ENCODE assay signal across 8 mouse cellular contexts in genomic region chr15:3979061-3979848, GRCm38 (mm10). TPM values are rescaled to one million over a fixed set of nuclear protein-coding genes. Genes with fewer than 3 reads are reported as not detected.
DNase-seq lines count a peak whose midpoint lies in the region; ATAC-seq and TF ChIP-seq lines count a peak whose summit lies in the region.

Gene Fbxo4 (minus strand): TSS chr15:3979573.

- no peaks in the 10 kb centered on the region for H3K9me3 ChIP-seq in heart, embryonic 13.5 days
- no peaks in the 10 kb centered on the region for H3K9me3 ChIP-seq in kidney, postnatal 0 days (replicated peaks; ENCODE audit: low read length)

- H3K79me2 ChIP-seq in liver, adult 2 months (ENCODE audit: control insufficient read depth, insufficient read depth, low read length) = no peaks in the 10 kb centered on the region

- peak; percentile 89 for ATAC-seq in CD4-positive, CD25-positive, alpha-beta regulatory T cell, adult 4 months
- peak; percentile 80 for ATAC-seq in heart, embryonic 13.5 days (ENCODE audit: extremely low read depth, insufficient number of reproducible peaks, low FRiP score, low TSS enrichment)
- peak; percentile 98 for ATAC-seq in kidney, postnatal 0 days (replicated peaks; ENCODE audit: low FRiP score, low read depth)
- peak; percentile 99 for ATAC-seq in monocyte, adult 5-6 weeks (replicated peaks; ENCODE audit: insufficient number of reproducible peaks, low FRiP score, low TSS enrichment, poor library complexity, severe bottlenecking)

- DNase-seq in fibroblast of lung, adult 2 months (ENCODE audit: low read depth) = peak; percentile 74
- peak; percentile 87 for DNase-seq in kidney, postnatal 0 days (ENCODE audit: low spot score)
- peak; percentile 71 for DNase-seq in liver, adult 2 months (ENCODE audit: extremely low read depth, low read depth, low spot score)
- DNase-seq in spleen, postnatal 4 days (ENCODE audit: low spot score in 2 of 2) = peak; percentile 66 to 84

- TF ChIP-seq POLR2A in liver, adult 2 months (IDR thresholded peaks at IDR 0.05; ENCODE audit: extremely low read depth, insufficient read depth, low read length) = peak; percentile 57; the same call in 1 of the 2 replicates

- H3K9ac ChIP-seq in heart, embryonic 13.5 days = peak within 1 kb of the TSS; percentile 96
- peak within 1 kb of the TSS; percentile 96 for H3K9ac ChIP-seq in kidney, postnatal 0 days (ENCODE audit: low read depth, low read length)
- peak within 1 kb of the TSS; percentile 97 for H3K9ac ChIP-seq in liver, adult 2 months (ENCODE audit: low read depth, low read length)

- H3K4me1 ChIP-seq in brown adipose tissue, adult 24 weeks (ENCODE audit: control insufficient read depth, insufficient read depth, insufficient read length, low read length) = 0 out of 2 replicates have a peak, but pooled peaks cover 2% of the 10 kb centered on the region
- peaks cover 7% of the 10 kb centered on the region; the same call in 1 of the 2 replicates for H3K4me1 ChIP-seq in heart, embryonic 13.5 days
- no peaks in the 10 kb centered on the region for H3K4me1 ChIP-seq in kidney, postnatal 0 days (replicated peaks; ENCODE audit: insufficient read depth, low read length)
- no peaks in the 10 kb centered on the region for H3K4me1 ChIP-seq in liver, adult 2 months (ENCODE audit: control insufficient read depth, insufficient read depth, low read length)

- no peaks in the 10 kb centered on the region for H3K27me3 ChIP-seq in heart, embryonic 13.5 days (replicated peaks)
- H3K27me3 ChIP-seq in kidney, postnatal 0 days (ENCODE audit: insufficient read depth, low read length) = no peaks in the 10 kb centered on the region
- H3K27me3 ChIP-seq in liver, adult 2 months (ENCODE audit: control insufficient read depth, insufficient read depth, low read length) = no peaks in the 10 kb centered on the region

- H3K4me3 ChIP-seq in brown adipose tissue, adult 24 weeks (ENCODE audit: insufficient read depth, low read depth, low read length) = peak within 1 kb of the TSS; percentile 75
- peak within 1 kb of the TSS; percentile 78 for H3K4me3 ChIP-seq in heart, embryonic 13.5 days
- H3K4me3 ChIP-seq in kidney, postnatal 0 days (replicated peaks; ENCODE audit: low read depth, low read length) = peak within 1 kb of the TSS; percentile 73
- peak within 1 kb of the TSS; percentile 69 for H3K4me3 ChIP-seq in liver, adult 2 months (ENCODE audit: insufficient read depth, low read depth, low read length)

- H3K4me2 ChIP-seq in heart, embryonic 13.5 days = peak within 1 kb of the TSS; percentile 77
- H3K4me2 ChIP-seq in kidney, postnatal 0 days (ENCODE audit: low read length) = peak within 1 kb of the TSS; percentile 75

- peaks cover 38% of the 10 kb centered on the region for H3K36me3 ChIP-seq in heart, embryonic 13.5 days
- H3K36me3 ChIP-seq in kidney, postnatal 0 days (ENCODE audit: insufficient read depth, low read length) = 0 out of 2 replicates have a peak, but pooled peaks cover 5% of the 10 kb centered on the region
- peaks cover 15% of the 10 kb centered on the region for H3K36me3 ChIP-seq in liver, adult 2 months (ENCODE audit: control insufficient read depth, insufficient read depth, low read length)

- under 1% methylated on average over 53 of the region's 61 CpGs for WGBS in heart, embryonic 13.5 days
- under 1% methylated on average over 60 of the region's 61 CpGs for WGBS in kidney, postnatal 0 days
- WGBS in liver, adult 2 months = under 1% methylated on average over 61 of the region's 61 CpGs

- TF ChIP-seq CTCF in kidney, postnatal 0 days (IDR thresholded peaks at IDR 0.05; ENCODE audit: low read depth) = no peak
- no peak for TF ChIP-seq CTCF in liver, adult 2 months (IDR thresholded peaks at IDR 0.05; ENCODE audit: low read depth, low read length)

- H3K27ac ChIP-seq in brown adipose tissue, adult 24 weeks (replicated peaks; ENCODE audit: low read depth, low read length) = peak within 1 kb of the TSS; percentile 91
- peak within 1 kb of the TSS; percentile 98 for H3K27ac ChIP-seq in heart, embryonic 13.5 days (replicated peaks)
- peak within 1 kb of the TSS; percentile 99 for H3K27ac ChIP-seq in kidney, postnatal 0 days
- H3K27ac ChIP-seq in liver, adult 2 months (replicated peaks; ENCODE audit: insufficient read depth, low read depth, low read length) = peak within 1 kb of the TSS; percentile 92

RNA-seq across cellular contexts. Expression of gene Fbxo4, which starts in this region (rescaled TPM):
- 1 to 10 TPM; 2.4 to 8.0 TPM for polyA plus RNA-seq in CD4-positive, CD25-positive, alpha-beta regulatory T cell, adult 4 months (2017; shearing (Covaris generic))
- 15.9 and 18.9 TPM in 2 replicates for polyA plus RNA-seq in brown adipose tissue, adult 24 weeks (2012; ENCODE audit: insufficient read depth, insufficient read length, missing spikeins)
- 9.7 and 10.6 TPM in 2 replicates for polyA plus RNA-seq in heart, embryonic 13.5 days (2015; fragmentation: Nextera tagmentation; extraction: Ambion mirVana)
- 17.1 and 18.0 TPM in 2 replicates for polyA plus RNA-seq in kidney, postnatal 0 days (2015; fragmentation: Nextera tagmentation; extraction: Ambion mirVana)
- 18.0 and 21.1 TPM in 2 replicates for total RNA-seq in liver, adult 2 months (2014; rRNA removed)
- polyA plus RNA-seq in liver, adult 2 months (2012; rRNA removed) = 7.3 and 8.3 TPM in 2 replicates
- 56.9 to 70.4 TPM (median 70.4 TPM) in 3 replicates for total RNA-seq in monocyte, adult 5-6 weeks (2017)

Comparison
In these comparisons a context has a peak if more than half of its experiments do, and no peak if none do; other contexts are left out.
1. Peak in every context shown above with its lines: DNase-seq, ATAC-seq, H3K4me3 ChIP-seq and H3K27ac ChIP-seq.